Mouse (Mus musculus) forebrain, embryonic 14.5 days (tissue): Measurements from ENCODE around the gene Casc1. TPM values are rescaled to one million over a fixed set of nuclear protein-coding genes. Genes with fewer than 3 reads are reported as not detected.

Experiments used
- ATAC-seq: fragments of 200-750 bp; cut with Nextera tagmentation; 2 replicates; pipeline ENCODE4 v1.8.0; 2017; ENCODE audit warnings: mild to moderate bottlenecking, moderate library complexity
- DNase-seq: peaks from one replicate; pipeline ENCODE4 v3.0.0-alpha.2; 2015; ENCODE audit warnings: low spot score
- H3K27ac ChIP-seq: fragments of 300-500 bp; sonication (generic); 2 replicates; pipeline ENCODE4 v1.5.1; 2014; ENCODE audit warnings: low read depth, mild to moderate bottlenecking, control low read depth, low read length, moderate library complexity
- H3K27me3 ChIP-seq: fragments of 300-500 bp; sonication (generic); replicated peaks from 2 replicates; pipeline ENCODE4 v1.6.1; 2014; ENCODE audit warnings: low read length, control low read depth, mixed read lengths; ENCODE audit not compliant: control insufficient read depth, insufficient read depth
- H3K36me3 ChIP-seq: fragments of 300-500 bp; sonication (generic); 2 replicates; pipeline ENCODE4 v1.6.1; 2014; ENCODE audit warnings: low read length, control low read depth; ENCODE audit not compliant: control insufficient read depth, insufficient read depth
- H3K4me1 ChIP-seq: fragments of 300-500 bp; sonication (generic); 2 replicates; pipeline ENCODE4 v1.6.1; 2014; ENCODE audit warnings: antibody characterized with exemption, low read length, control low read depth; ENCODE audit not compliant: control insufficient read depth, insufficient read depth
- H3K4me2 ChIP-seq: fragments of 300-500 bp; sonication (generic); 2 replicates; pipeline ENCODE4 v1.6.1; 2014; ENCODE audit warnings: mild to moderate bottlenecking, control low read depth, low read length
- H3K4me3 ChIP-seq: fragments of 300-500 bp; sonication (generic); 2 replicates; pipeline ENCODE4 v1.5.1; 2014; ENCODE audit warnings: low read depth, low read length, control low read depth
- H3K9ac ChIP-seq: fragments of 300-500 bp; sonication (generic); 2 replicates; pipeline ENCODE4 v1.6.1; 2014; ENCODE audit warnings: mild to moderate bottlenecking, low read length, control low read depth, moderate library complexity
- H3K9me3 ChIP-seq: fragments of 300-500 bp; sonication (generic); replicated peaks from 2 replicates; pipeline ENCODE4 v1.6.1; 2016; ENCODE audit warnings: low read length, control low read depth, mixed read lengths; ENCODE audit not compliant: control insufficient read depth
- WGBS: fragments of 180-500 bp; shearing (Covaris S2); extraction: QIAGEN DNeasy Blood & Tissue Kit; methylation state at CpG from one replicate; pipeline ENCODE4 v1.1.7; 2014; 5-methylcytosine and 5-hydroxymethylcytosine counted together
- polyA plus RNA-seq: library from polyadenylated mRNA; unstranded; fragments of >200 nt; fragmentation: Nextera tagmentation; extraction: Ambion mirVana; gene quantifications from 2 replicates; pipeline ENCODE4 v1.2.1, GENCODE M21; 2014

Casc1 gene
- polyA plus RNA-seq, 1 experiment from 2014 or later = 1.0 TPM

DNA sequence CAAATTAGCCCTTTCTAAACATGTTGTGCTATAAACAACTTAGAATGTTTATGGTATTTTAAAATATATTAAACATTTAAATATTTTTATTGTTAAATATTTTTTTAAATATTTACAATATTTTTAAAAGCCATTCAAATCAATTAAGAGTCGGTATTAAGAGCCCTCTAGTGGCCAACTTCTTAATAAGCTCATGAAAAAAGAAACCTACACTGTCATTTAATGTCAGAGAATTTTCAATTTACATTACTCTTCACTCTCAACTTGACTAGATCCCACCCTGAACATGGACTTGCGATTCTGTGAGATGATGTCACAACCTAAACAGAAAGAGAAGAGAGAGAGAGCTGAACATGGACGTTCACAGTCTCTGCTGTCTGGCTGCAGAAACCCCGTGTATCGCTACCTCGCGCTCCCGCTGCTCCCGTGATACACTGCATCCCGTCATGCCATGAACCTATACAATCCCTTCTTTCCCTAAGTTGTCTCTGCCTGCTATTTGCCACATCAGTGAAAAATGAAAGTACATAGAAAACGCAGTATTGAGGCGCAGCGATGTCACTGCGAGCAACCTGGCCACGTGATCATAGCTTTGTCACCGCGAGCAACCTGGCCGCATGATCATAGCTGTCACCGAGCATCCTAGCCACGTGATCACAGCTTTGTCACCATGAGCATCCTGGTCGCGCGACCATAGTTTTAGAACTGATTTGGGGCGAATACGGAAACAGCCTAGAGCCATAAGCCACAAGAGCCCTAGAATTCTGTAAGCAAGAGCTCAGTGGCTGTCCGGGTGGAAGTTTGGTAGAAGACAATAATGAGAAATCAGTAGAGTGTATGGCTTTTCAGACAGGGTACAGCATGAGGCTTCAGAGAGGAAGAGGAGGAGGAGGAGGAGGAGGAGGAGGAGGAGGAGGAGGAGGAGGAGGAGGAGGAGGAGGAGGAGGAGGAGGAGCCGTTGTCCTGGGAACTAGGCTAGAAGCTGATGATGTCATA lies 23.4 kb downstream of the Casc1 start:
- 65% methylated on average over 27 of the region's 27 CpGs for WGBS
- H3K4me3 ChIP-seq = peak overlapping the region; percentile 20
- H3K27ac ChIP-seq = no peak overlapping the region
- H3K9me3 ChIP-seq = no peaks in the 10 kb centered on the region
- no peaks in the 10 kb centered on the region for H3K27me3 ChIP-seq
- H3K36me3 ChIP-seq = no peaks in the 10 kb centered on the region
- ATAC-seq = peak; percentile 83
- DNase-seq = peak; percentile 73
- H3K4me1 ChIP-seq = no peaks in the 10 kb centered on the region
- peak overlapping the region; percentile 46 for H3K4me2 ChIP-seq
- peak overlapping the region; percentile 43; the same call in 1 of the 2 replicates for H3K9ac ChIP-seq

DNA sequence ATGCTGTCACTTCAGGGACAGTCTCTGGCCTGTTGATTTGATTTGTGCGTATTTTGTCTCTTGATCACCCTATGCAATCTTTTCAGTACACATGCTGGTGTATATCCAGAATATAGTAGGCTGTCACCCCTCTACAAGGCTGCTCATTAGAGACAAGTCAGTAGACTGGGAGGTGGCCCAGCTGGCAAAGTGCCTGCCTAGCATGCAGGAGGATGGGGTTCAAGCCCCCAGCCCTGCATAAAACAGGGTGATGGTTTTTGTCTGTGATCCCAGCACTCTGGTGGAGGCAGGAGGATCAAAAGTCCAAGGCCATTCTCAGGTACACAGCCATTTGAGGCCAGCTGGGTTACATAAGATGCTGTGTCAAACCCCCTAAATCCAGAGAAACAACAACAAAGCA lies 24.7 kb downstream of the Casc1 start:
- no peaks in the 10 kb centered on the region for H3K4me1 ChIP-seq
- no peak for ATAC-seq
- H3K4me3 ChIP-seq = no peak overlapping the region
- no peak overlapping the region for H3K4me2 ChIP-seq
- no peak for DNase-seq
- 71% methylated on average over 1 of the region's 1 CpGs for WGBS
- H3K36me3 ChIP-seq = no peaks in the 10 kb centered on the region
- no peak overlapping the region for H3K9ac ChIP-seq
- no peak overlapping the region for H3K27ac ChIP-seq
- no peaks in the 10 kb centered on the region for H3K27me3 ChIP-seq
- no peaks in the 10 kb centered on the region for H3K9me3 ChIP-seq

DNA sequence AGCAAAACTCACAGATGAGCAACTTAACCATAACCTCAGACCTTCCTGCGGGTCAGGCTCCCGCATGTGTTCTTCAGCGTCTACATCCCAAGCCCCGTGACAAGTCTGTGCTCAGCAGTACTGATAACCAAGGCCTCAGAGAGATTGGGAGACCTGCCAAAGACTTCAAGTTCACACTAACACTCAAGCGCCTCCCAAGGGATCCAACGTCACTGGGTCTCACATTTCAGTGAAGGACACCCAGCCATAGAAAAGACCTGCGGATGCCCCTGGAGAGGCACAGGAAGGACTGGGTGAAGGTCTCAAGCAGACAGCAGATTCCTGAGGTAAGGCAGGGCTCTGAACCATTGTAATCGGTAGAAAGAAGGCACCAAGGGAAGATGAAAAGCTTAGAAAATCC lies 28.8 kb downstream of the Casc1 start:
- ATAC-seq (no peak), DNase-seq (no peak)
- WGBS = 81% methylated on average over 8 of the region's 8 CpGs
- H3K27ac ChIP-seq = no peak overlapping the region
- H3K9me3 ChIP-seq = no peaks in the 10 kb centered on the region
- no peaks in the 10 kb centered on the region for H3K4me1 ChIP-seq
- H3K36me3 ChIP-seq = no peaks in the 10 kb centered on the region
- no peaks in the 10 kb centered on the region for H3K27me3 ChIP-seq
- no peak overlapping the region for H3K4me3 ChIP-seq
- no peak overlapping the region for H3K9ac ChIP-seq
- H3K4me2 ChIP-seq = no peak overlapping the region

DNA sequence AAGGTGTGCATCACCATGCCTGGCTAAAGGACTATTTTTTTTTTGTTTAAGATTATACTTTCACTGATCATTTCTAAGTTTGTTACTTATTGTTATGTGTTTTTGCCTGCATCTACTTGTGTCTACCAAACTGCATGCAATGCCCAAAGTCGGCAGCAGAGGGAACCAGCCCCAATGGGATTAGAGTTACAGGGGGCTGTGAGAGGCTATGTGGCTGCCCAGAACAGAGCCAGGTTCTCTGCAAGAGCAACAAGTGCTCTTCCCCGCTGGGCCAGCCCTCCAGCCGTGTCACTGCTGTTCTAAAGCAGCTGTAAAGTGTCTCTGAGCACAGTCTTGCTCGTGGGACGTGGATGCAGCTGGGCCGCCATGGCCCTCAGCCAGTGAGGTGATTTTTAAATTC lies 31.1 kb downstream of the Casc1 start:
- H3K27ac ChIP-seq = no peak overlapping the region
- no peak overlapping the region for H3K4me2 ChIP-seq
- DNase-seq (peak; percentile 66), ATAC-seq (peak; percentile 55; the same call in 1 of the 2 replicates)
- H3K9ac ChIP-seq = no peak overlapping the region
- no peak overlapping the region for H3K4me3 ChIP-seq
- H3K36me3 ChIP-seq = no peaks in the 10 kb centered on the region
- peaks cover under 1% of the 10 kb centered on the region for H3K4me1 ChIP-seq
- WGBS = 24% methylated on average over 6 of the region's 6 CpGs
- no peaks in the 10 kb centered on the region for H3K9me3 ChIP-seq
- H3K27me3 ChIP-seq = peaks cover 3% of the 10 kb centered on the region; the same call in 1 of the 2 replicates

DNA sequence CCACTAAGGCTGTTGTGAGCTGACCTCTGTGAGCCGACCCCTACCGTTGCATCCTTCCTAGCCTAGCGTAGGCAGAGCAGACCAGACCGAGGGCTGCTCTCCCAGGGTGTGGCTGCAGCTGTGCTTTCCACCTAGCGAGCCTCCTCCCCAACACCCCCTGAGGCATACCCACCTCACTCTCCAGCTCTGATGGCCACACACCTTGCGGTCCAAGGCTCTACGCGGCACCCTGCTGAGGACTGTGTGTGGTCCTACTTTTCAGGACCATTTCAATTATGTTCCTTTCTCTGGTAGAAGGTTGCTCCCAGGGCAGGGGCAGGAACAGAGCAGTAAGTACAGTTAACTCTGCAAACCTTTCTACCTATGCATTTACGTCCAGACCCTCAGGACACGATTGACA lies 34.3 kb downstream of the Casc1 start:
- Histone ChIP-seq H3K4me2 (no peak overlapping the region), H3K4me1 (peaks cover 10% of the 10 kb centered on the region), H3K27ac (no peak overlapping the region), H3K9me3 (no peaks in the 10 kb centered on the region), H3K4me3 (no peak overlapping the region), H3K9ac (no peak overlapping the region), H3K27me3 (peaks cover 5% of the 10 kb centered on the region; the same call in 1 of the 2 replicates), H3K36me3 (no peaks in the 10 kb centered on the region)
- ATAC-seq = no peak
- 40% methylated on average over 10 of the region's 10 CpGs for WGBS
- DNase-seq = no peak

DNA sequence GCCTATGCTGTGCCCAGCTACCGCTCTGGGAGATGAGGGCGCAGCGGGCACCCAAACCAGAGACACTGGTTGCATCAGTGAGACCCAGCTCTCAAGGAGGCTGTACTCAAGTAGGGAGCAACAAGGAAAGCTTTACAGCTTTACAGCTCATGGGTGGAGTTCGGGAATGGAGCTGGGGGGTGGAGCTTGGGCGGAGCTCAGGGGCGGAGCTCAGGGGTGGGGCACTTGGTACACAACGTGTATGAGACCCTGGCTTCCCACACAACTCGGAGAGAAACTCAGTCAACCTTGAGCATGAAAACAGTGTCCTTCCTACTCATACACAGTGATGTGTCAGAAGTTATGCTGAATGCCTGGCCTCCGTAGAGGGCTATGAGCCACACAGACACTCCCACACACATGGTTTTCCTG lies 35.2 kb downstream of the Casc1 start:
- DNase-seq = no peak
- no peak overlapping the region for H3K9ac ChIP-seq
- H3K36me3 ChIP-seq = no peaks in the 10 kb centered on the region
- no peak overlapping the region for H3K4me2 ChIP-seq
- no peaks in the 10 kb centered on the region for H3K9me3 ChIP-seq
- no peak for ATAC-seq
- WGBS = 39% methylated on average over 9 of the region's 9 CpGs
- H3K27me3 ChIP-seq = peaks cover 5% of the 10 kb centered on the region; the same call in 1 of the 2 replicates
- no peak overlapping the region for H3K27ac ChIP-seq
- peaks cover 10% of the 10 kb centered on the region for H3K4me1 ChIP-seq
- no peak overlapping the region for H3K4me3 ChIP-seq

DNA sequence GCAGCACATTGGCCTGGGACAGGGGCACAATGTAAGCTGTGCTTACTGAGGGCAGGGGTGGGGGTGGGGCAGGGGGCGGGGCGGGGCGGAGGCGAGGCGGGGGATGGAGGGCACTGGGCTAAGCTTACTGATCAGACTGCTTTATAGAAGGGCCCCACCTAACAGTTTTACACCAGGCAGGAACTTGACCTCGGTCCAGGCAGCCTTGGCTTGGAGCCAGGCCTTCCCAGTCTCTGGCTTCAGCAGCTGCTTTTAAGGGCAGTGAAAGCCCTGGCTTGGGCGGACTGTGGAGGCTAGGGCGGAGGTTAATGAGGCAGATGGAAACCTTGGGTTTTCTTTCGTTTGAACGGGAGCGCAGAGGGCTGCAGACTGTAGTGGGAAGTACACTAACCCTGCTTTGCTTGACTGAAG lies 37.0 kb downstream of the Casc1 start:
- ATAC-seq (peak; percentile 76), DNase-seq (peak; percentile 73)
- H3K27ac ChIP-seq = no peak overlapping the region
- H3K9me3 ChIP-seq = no peaks in the 10 kb centered on the region
- WGBS = 4% methylated on average over 11 of the region's 11 CpGs
- H3K36me3 ChIP-seq = no peaks in the 10 kb centered on the region
- H3K4me2 ChIP-seq = 0 out of 2 replicates have a peak overlapping the region, but pooled peaks have one; percentile 22
- H3K4me1 ChIP-seq = peaks cover 10% of the 10 kb centered on the region
- peaks cover 5% of the 10 kb centered on the region; the same call in 1 of the 2 replicates for H3K27me3 ChIP-seq
- no peak overlapping the region for H3K4me3 ChIP-seq
- no peak overlapping the region for H3K9ac ChIP-seq

DNA sequence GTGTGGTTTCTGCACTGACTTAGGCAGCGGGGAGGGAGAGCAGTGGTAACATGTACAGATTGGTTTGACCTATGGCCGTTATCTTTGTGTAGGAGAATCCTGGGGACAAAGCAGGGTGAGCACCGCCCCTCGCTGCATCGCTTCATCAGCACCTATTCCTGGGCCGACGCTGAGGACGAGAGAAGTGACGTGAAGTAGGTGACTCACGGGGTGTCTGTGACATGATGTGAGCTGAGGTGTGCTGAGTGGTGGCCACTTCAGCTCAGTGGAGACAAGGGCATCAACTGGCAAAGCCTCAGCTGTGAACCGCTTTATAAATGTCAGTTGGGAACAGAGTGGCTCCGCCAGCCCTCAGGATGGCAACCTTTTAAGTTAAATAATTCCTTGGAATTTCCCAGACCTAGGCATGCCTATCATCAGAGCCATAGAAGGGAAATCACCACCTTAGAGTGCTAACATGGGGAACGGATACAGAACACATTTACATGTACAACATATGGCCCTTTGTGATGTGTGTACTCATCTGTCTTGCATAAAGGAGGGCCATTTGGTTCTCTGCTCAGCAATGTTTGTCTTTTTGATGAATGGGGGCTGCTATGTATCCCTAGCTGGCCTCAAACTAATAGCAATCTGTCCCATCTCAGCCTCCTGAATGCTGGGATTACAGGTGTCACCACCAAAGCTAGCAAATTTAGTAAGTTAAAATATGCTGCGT lies 38.8 kb downstream of the Casc1 start:
- H3K36me3 ChIP-seq = no peaks in the 10 kb centered on the region
- H3K27ac ChIP-seq = no peak overlapping the region
- peaks cover 10% of the 10 kb centered on the region for H3K4me1 ChIP-seq
- ATAC-seq (peak; percentile 56; the same call in 1 of the 2 replicates), DNase-seq (peak; percentile 33)
- no peaks in the 10 kb centered on the region for H3K9me3 ChIP-seq
- 76% methylated on average over 14 of the region's 14 CpGs for WGBS
- H3K27me3 ChIP-seq = peaks cover 5% of the 10 kb centered on the region; the same call in 1 of the 2 replicates
- H3K4me3 ChIP-seq = no peak overlapping the region
- H3K9ac ChIP-seq = no peak overlapping the region
- no peak overlapping the region for H3K4me2 ChIP-seq
